Mouse (Mus musculus) ES-E14 (cell line): Measurements from ENCODE around the gene Gm7029. TPM values are rescaled to one million over a fixed set of nuclear protein-coding genes. Genes with fewer than 3 reads are reported as not detected.
A peak's percentile ranks its signal among the peaks of the same experiment; 100 is the strongest.
"Not testable (repeated sequence)": the region's sequence is repeated elsewhere in the genome, so short reads cannot be mapped to it uniquely, and the experiment has no call there.

Experiments
- DNase-seq: peaks from one replicate; pipeline ENCODE4 v3.0.0-alpha.2; 2013; ENCODE audit warnings: low read depth, low spot score
- H3K27ac ChIP-seq: 2 replicates; pipeline ENCODE4 v1.5.1; 2012; ENCODE audit warnings: low read depth, mild to moderate bottlenecking, low read length, moderate library complexity, mixed read lengths; ENCODE audit not compliant: poor library complexity, insufficient read depth, severe bottlenecking
- H3K36me3 ChIP-seq: 2 replicates; pipeline ENCODE4 v1.6.1; 2012; ENCODE audit warnings: mild to moderate bottlenecking, low read length, moderate library complexity, mixed read lengths; ENCODE audit not compliant: control insufficient read depth, poor library complexity, insufficient read depth, severe bottlenecking
- H3K4me1 ChIP-seq, 2 experiments: fragments of 150-350 bp in 1 of 2; sonication (generic) in 1 of 2; 2 replicates each; pipeline ENCODE4 v1.6.1; 2012; ENCODE audit warnings: low read length in 2 of 2, mild to moderate bottlenecking in 1 of 2, mixed read lengths in 1 of 2; ENCODE audit not compliant: control insufficient read depth in 2 of 2, insufficient read depth in 2 of 2, poor library complexity in 1 of 2
- H3K4me3 ChIP-seq, 2 experiments: fragments of 150-350 bp in 1 of 2; sonication (generic) in 1 of 2; 2 replicates each; pipeline ENCODE4 v1.5.1; 2012; ENCODE audit warnings: low read length in 2 of 2, low read depth in 1 of 2, mild to moderate bottlenecking in 1 of 2, mixed read lengths in 1 of 2; ENCODE audit not compliant: insufficient read depth in 1 of 2, poor library complexity in 1 of 2, severe bottlenecking in 1 of 2
- H3K9ac ChIP-seq: 2 replicates; pipeline ENCODE4 v1.6.1; 2012; ENCODE audit warnings: low read depth, mild to moderate bottlenecking, low read length, mixed read lengths; ENCODE audit not compliant: poor library complexity, insufficient read depth, severe bottlenecking
- H3K9me3 ChIP-seq: fragments of 150-350 bp; sonication (generic); 2 replicates; pipeline ENCODE4 v1.6.1; 2012; ENCODE audit warnings: low read depth, mild to moderate bottlenecking, low read length; ENCODE audit not compliant: control insufficient read depth, insufficient read depth
- CHD2 ChIP-seq: IDR thresholded peaks from 2 replicates; pipeline ENCODE4 v1.6.1; 2014; ENCODE audit warnings: mild to moderate bottlenecking, low read depth, low read length, inconsistent platforms
- HCFC1 ChIP-seq: IDR thresholded peaks from 2 replicates; pipeline ENCODE4 v1.6.1; 2012; ENCODE audit warnings: low read length, inconsistent platforms, borderline replicate concordance; ENCODE audit not compliant: insufficient read depth
- MAFK ChIP-seq: IDR thresholded peaks from 2 replicates; pipeline ENCODE4 v1.6.1; 2014; ENCODE audit warnings: mild to moderate bottlenecking, low read depth, low read length, inconsistent platforms; ENCODE audit not compliant: insufficient read depth
- ZC3H11A ChIP-seq: IDR thresholded peaks from 2 replicates; pipeline ENCODE4 v1.6.1; 2012; ENCODE audit warnings: low read depth, mild to moderate bottlenecking, inconsistent platforms, low read length, borderline replicate concordance
- ZNF384 ChIP-seq: IDR thresholded peaks from 2 replicates; pipeline ENCODE4 v1.6.1; 2012; ENCODE audit warnings: low read depth, low read length, inconsistent platforms
- in situ Hi-C, 2 experiments: fragments of 600-800 bp; cut with MboI; formaldehyde crosslinking; loops; one replicate each; pipeline ENCODE4 v1.15.1; 2025; ENCODE audit warnings: low sequenced_read_pairs in 2 of 2, inconsistent platforms in 1 of 2; ENCODE audit not compliant: unreplicated experiment in 2 of 2
- total RNA-seq: library from RNA; depleted of rRNA; stranded (reverse); fragments of 300-350 nt; gene quantifications from 2 replicates; pipeline ENCODE4 v1.2.3, GENCODE M21; 2012; rRNA removed

Gene Gm7029
- 11.6 and 19.7 TPM in 2 replicates for total RNA-seq

- DNase-seq, H3K9me3 ChIP-seq, in situ Hi-C loops, H3K4me3 ChIP-seq, H3K9ac ChIP-seq, H3K27ac ChIP-seq, H3K4me1 ChIP-seq: not testable (repeated sequence)
- H3K36me3 ChIP-seq: peaks cover 21% of the 10 kb centered on the region
Observed at GRCm38 (mm10) chr17:33873537-33873936, at the start of gene Gm7029. TSS of gene Gm7029 (plus strand) at chr17:33873837.

- peak; percentile 91 for DNase-seq
- Histone ChIP-seq H3K4me1 (peaks cover 10 to 14% of the 10 kb centered on the region in 2 experiments), H3K9me3 (no peaks in the 10 kb centered on the region), H3K4me3 (peak within 1 kb of the TSS; percentile 84 to 98), H3K9ac (peak within 1 kb of the TSS; percentile 100), H3K36me3 (peaks cover 54% of the 10 kb centered on the region), H3K27ac (peak within 1 kb of the TSS; percentile 92)
- in situ Hi-C loops: no loop called here
- TF ChIP-seq CHD2 (peak; percentile 99), HCFC1 (peak; percentile 73; the same call in 1 of the 2 replicates), MAFK (no peak), ZC3H11A (no peak), ZNF384 (no peak)
Observed at GRCm38 (mm10) chr17:33824084-33824996, 49.3 kb upstream of the Gm7029 start, which contains the start of the genes Rps28 and Ndufa7. TSS of gene Rps28 (minus strand) at chr17:33824562. TSS of gene Ndufa7 (plus strand) at chr17:33824572.

GRCm38 (mm10) chr17:33824997-33825330 is 48.7 kb upstream of the Gm7029 start:
- not testable (repeated sequence) for H3K9me3 ChIP-seq

GRCm38 (mm10) chr17:33825462-33825861 is 48.2 kb upstream of the Gm7029 start:
- Histone ChIP-seq H3K27ac (peak overlapping the region; percentile 92), H3K4me1 (peaks cover 10% of the 10 kb centered on the region in 2 experiments), H3K36me3 (peaks cover 51% of the 10 kb centered on the region), H3K4me3 (peak overlapping the region; percentile 84 to 98), H3K9me3 (no peaks in the 10 kb centered on the region), H3K9ac (peak overlapping the region; percentile 97)
- no peak for DNase-seq
- in situ Hi-C loops: no loop called here
- TF ChIP-seq CHD2: no peak
- no peak for TF ChIP-seq MAFK
- no peak for TF ChIP-seq HCFC1
- no peak for TF ChIP-seq ZC3H11A
- no peak for TF ChIP-seq ZNF384

More at GRCm38 (mm10) chr17:33824997-33825330, 48.7 kb upstream of the Gm7029 start:
- Histone ChIP-seq H3K9ac (peak overlapping the region; percentile 97), H3K27ac (peak overlapping the region; percentile 92; the same call in 1 of the 2 replicates), H3K36me3 (peaks cover 53% of the 10 kb centered on the region), H3K4me3 (peak overlapping the region; percentile 84 to 98), H3K4me1 (peaks cover 10% of the 10 kb centered on the region in 2 experiments)
- DNase-seq, in situ Hi-C loops: not testable (repeated sequence)

GRCm38 (mm10) chr17:33826850-33827249 is 46.8 kb upstream of the Gm7029 start:
- H3K36me3 ChIP-seq: peaks cover 51% of the 10 kb centered on the region

More at GRCm38 (mm10) chr17:33826850-33827249, 46.8 kb upstream of the Gm7029 start:
- no peak for DNase-seq
- in situ Hi-C loops: no loop called here
- no peaks in the 10 kb centered on the region for H3K9me3 ChIP-seq
- peaks cover 8 to 10% of the 10 kb centered on the region in 2 experiments for H3K4me1 ChIP-seq
- H3K27ac ChIP-seq: no peak overlapping the region
- no peak overlapping the region for H3K9ac ChIP-seq
- no peak overlapping the region for H3K4me3 ChIP-seq
- no peak for TF ChIP-seq MAFK
- TF ChIP-seq HCFC1: no peak
- no peak for TF ChIP-seq CHD2
- no peak for TF ChIP-seq ZC3H11A
- no peak for TF ChIP-seq ZNF384
